Mouse (Mus musculus): ENCODE data around the gene Sult6b1. TPM values are rescaled to one million over a fixed set of nuclear protein-coding genes. Genes with fewer than 3 reads are reported as not detected.

Gene Sult6b1
- not detected for total RNA-seq (2021)
- long read RNA-seq, experiment 1 = 0 reads
- long read RNA-seq, experiment 2 = 0 reads

DNA sequence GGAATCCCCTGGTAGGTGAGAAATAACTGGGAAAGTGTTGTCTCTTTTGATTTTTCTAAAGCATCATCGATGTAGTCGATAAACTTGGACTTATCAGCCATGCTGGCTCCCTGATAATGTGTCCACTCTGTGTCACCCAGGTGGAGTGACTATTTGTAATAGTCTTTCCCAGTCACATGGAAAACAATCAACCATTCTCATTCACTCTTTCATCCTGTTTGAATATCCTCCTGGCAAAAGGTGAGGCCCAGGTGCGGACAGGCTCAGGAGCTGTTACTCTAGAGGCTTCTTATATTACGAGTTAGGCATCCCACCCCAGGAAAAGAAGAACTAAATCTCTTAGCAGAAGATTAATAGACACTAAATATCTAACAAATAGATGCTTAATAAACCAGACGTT, at the start of gene Sult6b1:
Sult6b1 (minus strand) TSS at position 101 of the 400 bp plus-strand sequence.
- no peak for DNase-seq

DNA sequence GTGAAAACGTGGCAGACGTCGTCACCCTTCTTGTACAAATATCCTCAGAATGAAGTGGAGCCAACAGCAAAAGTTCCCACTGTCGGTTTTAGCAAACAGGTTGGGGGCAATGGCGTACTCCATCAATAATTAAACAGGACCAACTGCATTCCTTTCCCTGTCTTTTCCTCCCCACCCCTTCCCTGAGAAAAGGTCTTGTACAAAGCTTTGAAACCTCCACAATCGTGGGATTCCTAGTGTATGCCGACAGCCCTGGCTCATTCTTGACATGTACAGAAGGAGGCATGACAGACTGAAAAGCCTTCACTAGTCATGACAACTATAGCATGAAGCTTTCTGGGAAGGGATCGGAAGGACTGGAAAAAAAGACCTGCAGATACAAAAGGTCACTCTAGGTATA, 46.4 kb upstream of the Sult6b1 start:
- no peak for DNase-seq
- intact Hi-C loops (cut with DNase I) = no loop called here

More for the DNA sequence above, at the start of gene Sult6b1:
- intact Hi-C loops (cut with DNase I) = no loop called here

GRCm38 (mm10) chr17:78952070-78952469, 45.3 kb upstream of the Sult6b1 start:
- DNase-seq = no peak
- intact Hi-C loops (cut with DNase I) = no loop called here

GRCm38 (mm10) chr17:78951225-78951624, 44.4 kb upstream of the Sult6b1 start:
- no peak for DNase-seq
- intact Hi-C loops (cut with DNase I) = no loop called here

- no peak for DNase-seq
- intact Hi-C loops (cut with DNase I) = no loop called here
Observed at GRCm38 (mm10) chr17:78942579-78942978, 35.8 kb upstream of the Sult6b1 start.

GRCm38 (mm10) chr17:78938927-78939326, 32.1 kb upstream of the Sult6b1 start:
- intact Hi-C loops (cut with DNase I) = loop anchor here (5.0 kb wide), 1 partner anchor 83 kb away; the partner anchor contains the start of gene Prkd3
- no peak for DNase-seq

DNA sequence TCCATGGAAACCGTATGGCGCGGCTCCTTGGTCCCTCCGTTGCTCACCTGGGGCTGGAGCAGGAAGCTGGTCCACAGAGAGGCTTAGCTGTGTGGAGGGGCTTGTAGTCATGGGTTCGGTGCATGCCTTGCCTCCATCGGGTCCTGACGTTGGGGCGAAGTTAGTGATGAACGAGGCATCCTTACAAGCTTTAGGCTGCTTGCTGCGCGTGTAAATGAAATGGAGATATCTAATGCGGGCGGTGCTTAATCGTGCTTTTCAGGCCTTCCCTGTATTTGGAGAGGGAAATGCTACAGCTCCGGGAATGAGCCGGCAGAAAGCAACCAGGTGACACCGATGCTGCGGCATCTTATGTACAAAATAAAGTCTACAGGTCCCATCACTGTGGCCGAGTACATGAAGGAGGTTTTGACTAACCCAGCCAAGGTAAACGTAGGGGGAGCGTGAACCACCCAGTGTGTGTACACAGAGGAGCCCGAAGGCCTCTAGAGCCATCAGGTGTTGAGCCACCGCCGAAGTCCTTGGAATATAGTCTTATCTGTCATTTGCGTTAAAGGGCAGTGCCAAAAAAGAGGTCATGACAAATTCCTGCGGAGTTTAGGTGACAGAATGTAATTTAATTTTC, 30.5 kb upstream of the Sult6b1 start:
- DNase-seq = no peak
- intact Hi-C loops (cut with DNase I) = loop anchor here (5.0 kb wide), 1 partner anchor 85 kb away; the partner anchor contains the start of gene Prkd3

DNA sequence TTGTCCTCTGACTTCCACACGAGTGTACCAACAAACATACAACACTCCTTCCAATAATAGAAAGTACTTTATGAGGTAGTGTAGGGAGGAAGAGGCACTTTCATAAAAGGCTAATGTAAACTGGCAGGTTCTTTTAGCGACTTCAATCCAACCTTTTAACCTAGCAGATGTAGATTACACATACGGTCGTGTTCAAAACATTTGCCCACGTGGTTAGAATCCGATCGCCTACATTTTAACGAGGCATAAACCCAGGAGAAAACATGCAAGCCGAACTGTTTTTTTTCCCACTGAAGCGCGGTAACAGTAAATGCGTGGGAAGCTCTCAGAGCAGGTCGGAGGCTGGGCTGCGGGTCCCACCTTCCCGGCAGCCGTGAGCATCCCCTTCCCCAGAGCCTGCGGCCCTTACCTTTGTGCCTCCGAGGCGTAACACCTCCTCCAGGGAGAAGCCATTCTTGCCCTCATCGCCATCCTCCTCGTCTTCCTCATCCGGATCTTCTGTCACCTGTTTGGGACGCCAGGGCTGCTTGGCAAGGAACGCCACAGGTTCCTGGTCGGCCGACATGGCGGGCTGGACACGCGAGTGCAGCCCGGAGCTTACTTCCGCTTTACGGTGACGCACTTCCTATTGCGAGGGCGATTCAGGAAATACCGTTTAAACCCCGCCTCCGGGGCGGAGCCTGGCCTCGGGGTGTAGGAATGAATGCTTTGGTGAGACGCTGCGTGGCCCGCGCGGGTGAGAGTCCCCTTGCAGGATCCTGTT, 29.9 kb upstream of the Sult6b1 start, which contains the start of the genes Cebpz and Ndufaf7:
Cebpz (minus strand) TSS at position 601 of the 763 bp plus-strand sequence.
Ndufaf7 (plus strand) TSS at position 671 of the 763 bp plus-strand sequence.
- intact Hi-C loops (cut with DNase I) = loop anchor here (5.0 kb wide), 1 partner anchor 86 kb away; the partner anchor contains the start of gene Prkd3
- DNase-seq = peak; percentile 95 to 98

DNA sequence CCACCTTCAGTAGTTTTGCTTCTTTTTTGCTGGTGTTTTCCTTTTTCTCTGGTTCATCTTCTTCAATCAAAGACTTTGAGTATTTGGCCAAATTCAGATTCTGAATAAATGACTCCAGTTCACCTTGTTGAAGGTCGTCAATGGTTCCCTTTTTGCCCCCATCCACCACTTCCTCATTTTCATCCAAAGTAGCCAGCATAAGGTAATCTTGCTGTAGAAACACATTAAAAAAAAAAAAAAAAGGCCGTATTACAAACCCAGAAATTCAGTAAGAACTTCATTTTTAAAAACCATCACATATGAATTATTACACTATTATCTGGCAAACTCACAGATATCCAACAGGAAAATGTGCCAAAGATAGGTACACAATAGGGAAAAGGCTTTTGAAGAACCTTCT, 29.1 kb upstream of the Sult6b1 start:
- DNase-seq = no peak
- intact Hi-C loops (cut with DNase I) = loop anchor here (5.0 kb wide), 1 partner anchor 86 kb away; the partner anchor contains the start of gene Prkd3

DNA sequence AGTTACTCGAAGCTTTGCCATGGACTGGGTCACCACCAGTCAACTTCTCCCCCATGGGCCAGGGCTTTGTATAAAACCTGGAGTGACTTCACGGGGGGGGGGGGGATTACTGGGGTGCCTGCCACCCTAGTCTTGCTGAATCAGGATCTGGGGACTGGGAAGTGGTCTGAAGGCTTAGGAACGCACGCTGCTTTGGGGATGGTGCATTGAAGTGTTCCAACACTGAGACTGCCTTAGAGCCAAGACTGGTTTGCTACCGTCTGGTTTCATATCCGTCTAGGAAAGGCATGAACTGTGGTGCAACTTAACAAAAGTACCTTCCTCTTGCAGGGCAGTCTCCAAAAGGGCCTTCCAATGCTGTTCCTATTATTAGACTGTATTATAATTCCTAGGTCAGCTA, 10.9 kb upstream of the Sult6b1 start:
- intact Hi-C loops (cut with DNase I) = loop anchor here (2.0 kb wide), 1 partner anchor 35 kb away; the partner anchor contains the start of gene Eif2ak2
- no peak for DNase-seq

DNA sequence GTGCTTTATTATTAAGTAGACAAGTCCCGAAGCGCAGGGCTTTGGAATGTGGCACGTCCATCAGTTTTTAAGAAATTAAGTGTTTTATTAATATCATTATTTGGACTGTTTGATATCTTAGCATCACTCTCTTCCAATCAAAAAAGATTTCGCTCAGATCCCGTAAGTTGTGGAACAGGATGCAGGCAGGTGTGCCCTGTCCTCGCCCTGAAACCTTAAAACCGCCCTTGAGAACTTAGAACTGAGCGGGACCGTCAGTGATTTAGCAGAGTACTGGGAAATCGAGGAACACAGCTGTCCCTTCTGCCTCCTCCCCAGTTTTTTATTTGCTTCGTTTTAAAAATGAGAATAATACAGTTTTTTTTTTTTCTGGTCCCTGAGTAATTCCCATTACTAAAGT, 10.1 kb upstream of the Sult6b1 start:
- no peak for DNase-seq
- intact Hi-C loops (cut with DNase I) = loop anchor here (2.0 kb wide), 1 partner anchor 34 kb away; the partner anchor contains the start of gene Eif2ak2

GRCm38 (mm10) chr17:78916369-78916813, 9.6 kb upstream of the Sult6b1 start, which contains the start of gene Cebpzos:
Cebpzos (plus strand) TSS chr17:78916500.
- intact Hi-C loops (cut with DNase I) = loop anchor here (2.0 kb wide), 1 partner anchor 34 kb away; the partner anchor contains the start of gene Eif2ak2
- peak; percentile 81 to 84 for DNase-seq

GRCm38 (mm10) chr17:78915772-78916171, 9.0 kb upstream of the Sult6b1 start:
- DNase-seq = no peak
- intact Hi-C loops (cut with DNase I) = loop anchor here (2.0 kb wide), 1 partner anchor 33 kb away; the partner anchor contains the start of gene Eif2ak2

DNA sequence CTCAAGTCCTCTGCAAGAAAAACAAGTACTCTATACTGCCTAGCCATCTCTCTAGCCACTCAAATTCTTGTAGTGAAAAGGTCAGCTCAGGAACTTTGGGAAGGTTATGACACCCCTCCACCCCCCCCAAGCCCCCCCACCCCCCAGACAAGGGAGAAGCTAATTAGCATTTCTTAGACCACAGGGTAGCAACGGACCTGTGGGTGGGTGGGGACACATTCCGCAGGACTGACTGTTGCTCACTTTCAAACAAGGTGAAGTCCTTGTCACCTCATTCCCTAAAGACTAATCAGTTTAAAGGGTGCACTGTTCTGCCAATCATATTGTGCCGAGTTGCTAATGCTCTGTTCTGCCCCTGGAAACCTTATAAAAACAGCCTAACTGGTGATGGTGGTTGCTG, 7.1 kb upstream of the Sult6b1 start:
- intact Hi-C loops (cut with DNase I) = no loop called here
- no peak for DNase-seq

DNA sequence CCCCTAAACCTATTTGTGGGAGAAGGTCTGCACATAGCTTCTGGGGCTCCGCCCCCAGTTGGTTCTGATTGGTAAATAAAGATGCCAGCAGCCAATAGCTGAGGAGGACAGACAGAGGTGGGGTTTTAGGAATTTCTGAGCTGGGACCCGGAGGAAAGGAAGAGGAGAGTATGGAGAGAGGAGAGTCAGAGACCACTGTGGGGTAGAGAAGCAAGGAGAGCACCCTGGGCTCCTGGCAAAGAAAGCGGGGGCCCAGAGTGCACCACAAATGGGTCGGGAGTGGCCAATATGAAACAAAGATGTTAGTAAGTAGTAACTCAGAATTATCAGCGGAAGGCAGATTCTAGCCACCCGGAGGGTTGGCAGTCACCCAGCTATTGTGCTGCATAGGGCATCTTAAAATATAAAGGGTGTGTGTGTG, 6.1 kb upstream of the Sult6b1 start:
- intact Hi-C loops (cut with DNase I) = no loop called here
- peak in 1 of 2 experiments; percentile 19 for DNase-seq

- intact Hi-C loops (cut with DNase I) = no loop called here
- no peak for DNase-seq
Observed at GRCm38 (mm10) chr17:78909374-78909773, 2.6 kb upstream of the Sult6b1 start.

GRCm38 (mm10) chr17:78903158-78903557, 3.6 kb downstream of the Sult6b1 start:
- intact Hi-C loops (cut with DNase I) = no loop called here
- DNase-seq = no peak

DNA sequence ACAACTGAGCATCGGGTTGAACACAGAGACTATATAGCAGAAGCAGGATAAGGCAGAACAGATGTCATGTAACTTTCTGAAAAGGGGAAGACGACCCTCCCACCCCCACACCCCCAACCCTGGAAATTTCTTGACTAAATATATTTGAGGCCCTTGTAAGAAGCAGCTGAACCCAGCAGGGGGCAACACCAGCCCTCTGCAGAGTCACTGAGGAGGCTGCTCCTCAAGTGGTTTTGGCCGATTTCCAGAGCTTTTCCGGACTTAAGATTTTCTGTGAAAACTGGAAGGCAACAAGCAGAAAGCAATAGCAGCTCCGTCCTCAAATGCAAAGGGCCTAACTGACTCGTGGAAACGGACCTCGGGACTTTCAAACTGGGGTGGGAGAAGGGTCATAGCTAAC, 11.4 kb downstream of the Sult6b1 start:
- DNase-seq = peak; percentile 41 to 68
- intact Hi-C loops (cut with DNase I) = no loop called here

DNA sequence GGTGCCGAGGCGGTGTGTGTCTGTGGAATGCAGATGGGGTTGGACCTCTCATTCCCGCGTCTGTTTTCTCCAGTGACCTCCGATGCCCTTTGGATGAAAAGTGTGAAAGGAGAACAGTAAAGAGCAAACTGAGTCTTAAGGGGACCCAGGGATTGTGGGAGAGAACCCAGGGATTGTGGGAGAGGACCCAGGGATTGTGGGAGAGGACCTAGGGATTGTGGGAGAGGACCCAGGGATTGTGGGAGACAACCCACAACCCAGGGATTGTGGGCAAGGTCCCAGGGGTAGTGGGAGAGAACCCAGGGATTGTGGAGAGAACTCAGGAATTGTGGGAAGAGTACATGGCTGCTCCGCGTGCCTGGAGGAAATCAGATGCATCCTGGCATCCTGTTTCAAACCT, 11.8 kb downstream of the Sult6b1 start:
- intact Hi-C loops (cut with DNase I) = no loop called here
- no peak for DNase-seq

DNA sequence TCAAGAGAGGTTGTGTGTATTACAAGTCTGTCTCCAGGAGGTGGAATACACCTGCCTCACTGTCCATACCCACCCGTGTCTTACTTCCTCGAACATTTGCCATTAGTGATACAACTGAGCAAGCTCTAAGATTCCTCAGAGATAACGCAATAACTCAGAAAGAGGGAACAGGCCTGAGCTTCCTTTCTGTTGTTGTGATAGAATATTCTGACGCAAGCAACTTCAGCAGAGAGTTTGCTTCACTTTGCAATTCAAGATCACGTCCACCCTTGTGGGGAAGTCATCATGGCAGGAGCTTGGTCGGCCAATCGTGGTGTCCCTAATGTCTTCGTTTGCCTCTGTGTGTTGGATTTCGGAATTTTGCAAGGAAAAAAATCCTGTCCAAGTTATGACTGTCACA, 15.8 kb downstream of the Sult6b1 start:
- intact Hi-C loops (cut with DNase I) = no loop called here
- no peak for DNase-seq

DNA sequence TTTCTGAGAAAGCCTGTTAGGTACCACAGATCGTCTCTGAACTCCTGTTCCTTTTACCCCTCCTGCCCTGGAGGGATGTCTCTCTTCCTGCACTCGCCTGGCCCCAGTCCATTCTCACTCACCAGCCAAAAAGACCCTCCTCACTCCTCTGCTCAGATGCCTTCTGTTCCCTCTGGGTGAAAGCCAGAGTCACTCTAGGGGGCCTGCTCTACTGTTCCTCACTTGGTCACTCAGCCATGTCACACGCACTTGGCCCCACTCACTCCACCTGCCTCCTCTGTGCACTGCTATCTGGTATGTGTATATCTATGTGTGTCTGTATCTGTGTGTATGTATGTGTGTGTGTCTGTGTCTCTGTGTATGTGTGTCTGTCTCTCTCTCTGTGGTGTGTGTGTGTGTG, 17.6 kb downstream of the Sult6b1 start:
- intact Hi-C loops (cut with DNase I) = no loop called here
- no peak for DNase-seq
